ENCODE assay signal across 16 mouse cellular contexts in the genomic region with DNA sequence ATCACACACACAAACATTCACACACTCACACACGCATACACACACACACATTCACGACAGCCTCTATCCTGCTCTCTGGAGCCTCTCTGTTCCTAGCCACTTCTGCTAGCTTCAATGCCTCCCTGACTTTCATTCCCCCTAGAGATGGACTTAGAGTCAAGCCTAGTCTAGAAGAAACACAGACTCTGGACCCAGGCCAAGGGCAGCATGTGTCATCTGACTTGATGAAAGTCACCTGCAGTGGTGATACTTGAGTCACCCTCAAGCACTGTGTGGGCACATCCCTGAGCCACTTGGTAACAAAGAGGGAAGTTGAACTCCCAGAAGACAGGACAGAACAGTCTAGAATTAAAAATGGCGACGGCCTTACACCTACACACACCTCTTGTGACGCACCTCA.
A peak's percentile ranks its signal among the peaks of the same experiment; 100 is the strongest.
DNase-seq lines count a peak whose midpoint lies in the region; ATAC-seq and TF ChIP-seq lines count a peak whose summit lies in the region.
"Had no signal": no experiment of that assay in that cellular context is flagged by ENCODE, and none has a peak within 500 bp of the region (broad histone marks: within the 10 kb centered on the region; RNA-seq: fewer than 3 reads in every experiment).

No protein-coding gene starts in this region.

- no peaks in the 10 kb centered on the region for H3K27me3 ChIP-seq in midbrain, embryonic 11.5 days (ENCODE audit: control insufficient read depth, insufficient read depth, low read length)
- no peaks in the 10 kb centered on the region for H3K27me3 ChIP-seq in midbrain, embryonic 16.5 days (ENCODE audit: control insufficient read depth, insufficient read depth, low read depth, low read length)
- no peaks in the 10 kb centered on the region for H3K27me3 ChIP-seq in stomach, postnatal 0 days (ENCODE audit: control insufficient read depth, insufficient read depth, low read length)
- H3K27me3 ChIP-seq: embryonic facial prominence, embryonic 12.5 days; forebrain, embryonic 13.5 days; forebrain, embryonic 15.5 days had no signal

- no peaks in the 10 kb centered on the region for H3K9me3 ChIP-seq in midbrain, embryonic 11.5 days (ENCODE audit: control insufficient read depth, low read length)
- no peaks in the 10 kb centered on the region for H3K9me3 ChIP-seq in midbrain, embryonic 16.5 days (replicated peaks; ENCODE audit: control insufficient read depth, low read length, poor library complexity, severe bottlenecking)
- no peaks in the 10 kb centered on the region for H3K9me3 ChIP-seq in stomach, postnatal 0 days (ENCODE audit: control insufficient read depth, low read length)
- H3K9me3 ChIP-seq: embryonic facial prominence, embryonic 10.5 days; embryonic facial prominence, embryonic 12.5 days; forebrain, embryonic 13.5 days; forebrain, embryonic 15.5 days had no signal

- no peak overlapping the region for H3K4me3 ChIP-seq in midbrain, embryonic 11.5 days (ENCODE audit: low read depth, low read length)
- no peak overlapping the region for H3K4me3 ChIP-seq in midbrain, embryonic 16.5 days (ENCODE audit: low read depth, low read length)
- no peak overlapping the region for H3K4me3 ChIP-seq in stomach, postnatal 0 days (ENCODE audit: low read depth, low read length)
- no peak overlapping the region for H3K4me3 ChIP-seq in layer of hippocampus, adult 2 months
- H3K4me3 ChIP-seq: embryonic facial prominence, embryonic 10.5 days; embryonic facial prominence, embryonic 12.5 days; forebrain, embryonic 13.5 days; forebrain, embryonic 15.5 days had no signal

- 88% methylated on average over 5 of the region's 5 CpGs for WGBS in midbrain, embryonic 11.5 days
- WGBS in midbrain, embryonic 16.5 days: 88% methylated on average over 5 of the region's 5 CpGs
- WGBS in stomach, postnatal 0 days: 74% methylated on average over 5 of the region's 5 CpGs

- no peaks in the 10 kb centered on the region; the same call in 1 of the 2 replicates for H3K4me1 ChIP-seq in midbrain, embryonic 11.5 days (ENCODE audit: control insufficient read depth, insufficient read depth, low read length)
- H3K4me1 ChIP-seq in midbrain, embryonic 16.5 days (ENCODE audit: control insufficient read depth, insufficient read depth, low read length): peaks cover 13% of the 10 kb centered on the region; the same call in 1 of the 2 replicates
- no peaks in the 10 kb centered on the region for H3K4me1 ChIP-seq in stomach, postnatal 0 days (replicated peaks; ENCODE audit: control insufficient read depth, insufficient read depth)
- H3K4me1 ChIP-seq: embryonic facial prominence, embryonic 12.5 days had no signal

- no peak for ATAC-seq in midbrain, embryonic 11.5 days (ENCODE audit: low FRiP score)
- ATAC-seq in midbrain, embryonic 16.5 days: no peak
- ATAC-seq in stomach, postnatal 0 days (ENCODE audit: low FRiP score, low TSS enrichment): peak; percentile 39; the same call in 1 of the 2 replicates
- ATAC-seq: forebrain, embryonic 13.5 days; forebrain, embryonic 15.5 days; forebrain, postnatal 0 days had no signal

- no peak for TF ChIP-seq CTCF in stomach, postnatal 0 days (IDR thresholded peaks at IDR 0.05; ENCODE audit: low read depth)
- no peak for TF ChIP-seq CTCF in layer of hippocampus, adult 2 months (conservative IDR thresholded peaks at IDR 0.05)

- H3K9ac ChIP-seq in midbrain, embryonic 11.5 days (ENCODE audit: low read length): no peak overlapping the region
- H3K9ac ChIP-seq in midbrain, embryonic 16.5 days (ENCODE audit: low read depth, low read length): no peak overlapping the region
- no peak overlapping the region for H3K9ac ChIP-seq in stomach, postnatal 0 days (ENCODE audit: low read length)
- H3K9ac ChIP-seq: embryonic facial prominence, embryonic 12.5 days; forebrain, embryonic 13.5 days; forebrain, embryonic 15.5 days; forebrain, postnatal 0 days had no signal

- no peaks in the 10 kb centered on the region for H3K36me3 ChIP-seq in midbrain, embryonic 11.5 days (ENCODE audit: control insufficient read depth, insufficient read depth, low read length)
- no peaks in the 10 kb centered on the region for H3K36me3 ChIP-seq in midbrain, embryonic 16.5 days (ENCODE audit: control insufficient read depth, insufficient read depth, low read length)
- H3K36me3 ChIP-seq in stomach, postnatal 0 days (ENCODE audit: control insufficient read depth, insufficient read depth, low read length): no peaks in the 10 kb centered on the region
- H3K36me3 ChIP-seq: embryonic facial prominence, embryonic 10.5 days; embryonic facial prominence, embryonic 12.5 days; forebrain, embryonic 15.5 days had no signal

- H3K4me2 ChIP-seq in midbrain, embryonic 11.5 days: no peak overlapping the region
- no peak overlapping the region for H3K4me2 ChIP-seq in midbrain, embryonic 16.5 days (ENCODE audit: low read length)
- H3K4me2 ChIP-seq in stomach, postnatal 0 days (replicated peaks; ENCODE audit: low read depth): no peak overlapping the region
- H3K4me2 ChIP-seq: embryonic facial prominence, embryonic 12.5 days; forebrain, embryonic 13.5 days; forebrain, embryonic 15.5 days had no signal

- peak; percentile 79 for DNase-seq in midbrain, embryonic 11.5 days (ENCODE audit: low spot score, missing footprints)
- peak; percentile 52 for DNase-seq in brain, adult 2 months (ENCODE audit: low read depth, low spot score)
- DNase-seq in stomach, postnatal 0 days (ENCODE audit: low spot score): no peak
- no peak for DNase-seq in layer of hippocampus, adult 2 months (ENCODE audit: low spot score in 2 of 2)
- DNase-seq: adrenal gland, adult 2 months; adrenal gland, postnatal 10 days; adrenal gland, postnatal 36 days; cerebellum, adult 11-12 months; cerebellum, adult 2 months; cerebellum, adult 9-10 months; forebrain, postnatal 0 days had no signal

- H3K27ac ChIP-seq in midbrain, embryonic 11.5 days (ENCODE audit: low read depth, low read length): no peak overlapping the region
- H3K27ac ChIP-seq in midbrain, embryonic 16.5 days (ENCODE audit: low read length): no peak overlapping the region
- no peak overlapping the region for H3K27ac ChIP-seq in stomach, postnatal 0 days (replicated peaks)
- H3K27ac ChIP-seq in layer of hippocampus, adult 2 months: no peak overlapping the region
- H3K27ac ChIP-seq: embryonic facial prominence, embryonic 10.5 days; embryonic facial prominence, embryonic 12.5 days had no signal

- no peak for TF ChIP-seq EP300 in stomach, postnatal 0 days (optimal IDR thresholded peaks at IDR 0.05)

Comparison
In these comparisons a context has a peak if more than half of its experiments do, and no peak if none do; other contexts are left out.
1. DNase-seq: peak in midbrain, embryonic 11.5 days (single experiment) and brain, adult 2 months (single experiment); none in stomach, postnatal 0 days (single experiment) and layer of hippocampus, adult 2 months (0 of 2).